Mouse (Mus musculus) hindbrain, embryonic 15.5 days (tissue): ENCODE data around the gene Eif2b5. TPM values are rescaled to one million over a fixed set of nuclear protein-coding genes. Genes with fewer than 3 reads are reported as not detected.

Experiments used
- ATAC-seq: fragments of 200-750 bp; cut with Nextera tagmentation; 2 replicates; pipeline ENCODE4 v1.8.0; 2017; ENCODE audit warnings: low read depth, moderate number of reproducible peaks, moderate TSS enrichment; ENCODE audit not compliant: low FRiP score
- H3K27ac ChIP-seq: fragments of 300-500 bp; sonication (generic); replicated peaks from 2 replicates; pipeline ENCODE4 v1.5.1; 2015; ENCODE audit warnings: mild to moderate bottlenecking, inconsistent platforms
- H3K27me3 ChIP-seq: fragments of 300-500 bp; sonication (generic); 2 replicates; pipeline ENCODE4 v1.6.1; 2015; ENCODE audit warnings: control low read depth, inconsistent platforms
- H3K36me3 ChIP-seq: fragments of 300-500 bp; sonication (generic); 2 replicates; pipeline ENCODE4 v1.6.1; 2015; ENCODE audit warnings: control low read depth, inconsistent platforms
- H3K4me1 ChIP-seq: fragments of 300-500 bp; sonication (generic); replicated peaks from 2 replicates; pipeline ENCODE4 v1.6.1; 2015; ENCODE audit warnings: control low read depth, inconsistent platforms
- H3K4me2 ChIP-seq: fragments of 300-500 bp; sonication (generic); 2 replicates; pipeline ENCODE4 v1.6.1; 2015; ENCODE audit warnings: moderate library complexity, mild to moderate bottlenecking, inconsistent platforms
- H3K4me3 ChIP-seq: fragments of 300-500 bp; sonication (generic); 2 replicates; pipeline ENCODE4 v1.5.1; 2015; ENCODE audit warnings: mild to moderate bottlenecking, inconsistent platforms
- H3K9ac ChIP-seq: fragments of 300-500 bp; sonication (generic); 2 replicates; pipeline ENCODE4 v1.6.1; 2015; ENCODE audit warnings: inconsistent platforms
- H3K9me3 ChIP-seq: fragments of 300-500 bp; sonication (generic); 2 replicates; pipeline ENCODE4 v1.6.1; 2016; ENCODE audit warnings: control low read depth, inconsistent platforms
- WGBS: fragments of 180-500 bp; shearing (Covaris S2); methylation state at CpG from one replicate; pipeline ENCODE4 v1.1.7; 2015; 5-methylcytosine and 5-hydroxymethylcytosine counted together
- polyA plus RNA-seq: library from polyadenylated mRNA; unstranded; fragments of >200 nt; fragmentation: Nextera tagmentation; extraction: Ambion mirVana; gene quantifications from 2 replicates; pipeline ENCODE4 v1.2.1, GENCODE M21; 2015

Gene Eif2b5
- polyA plus RNA-seq, 1 experiment from 2014 or later = 101 TPM

DNA sequence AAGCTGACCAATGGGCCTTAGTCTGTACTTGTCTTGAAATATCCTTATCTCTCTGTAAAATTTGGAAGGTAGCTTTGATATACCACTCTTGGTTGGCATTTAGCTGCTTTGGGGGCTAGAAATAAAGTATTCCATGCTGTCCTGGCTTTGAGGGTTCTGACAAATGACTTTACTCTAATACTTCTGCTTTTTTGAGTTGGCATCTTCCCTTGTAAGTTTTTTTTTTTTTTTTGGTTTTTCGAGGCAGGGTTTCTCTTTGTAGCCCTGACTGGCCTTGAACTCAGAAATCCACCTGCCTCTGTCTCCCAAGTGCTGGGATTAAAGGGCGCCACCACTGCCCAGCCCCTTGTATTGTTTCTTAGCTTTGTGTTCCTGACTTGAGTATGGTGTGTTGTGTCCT is 5.2 kb upstream of the Eif2b5 start:
- 74% methylated on average over 2 of the region's 2 CpGs for WGBS
- no peak overlapping the region for H3K4me3 ChIP-seq

GRCm38 (mm10) chr16:20496671-20497600 is 1.7 kb upstream of the Eif2b5 start:
- peaks cover 23% of the 10 kb centered on the region for H3K4me1 ChIP-seq
- H3K36me3 ChIP-seq = peaks cover 16% of the 10 kb centered on the region
- no peak overlapping the region for H3K27ac ChIP-seq
- WGBS = 20% methylated on average over 25 of the region's 25 CpGs
- no peaks in the 10 kb centered on the region for H3K9me3 ChIP-seq
- no peak overlapping the region for H3K9ac ChIP-seq
- no peaks in the 10 kb centered on the region for H3K27me3 ChIP-seq
- peak overlapping the region; percentile 28 for H3K4me3 ChIP-seq
- peak; percentile 29; the same call in 1 of the 2 replicates for ATAC-seq
- H3K4me2 ChIP-seq = peak overlapping the region; percentile 55

More for the DNA sequence above, 5.2 kb upstream of the Eif2b5 start:
- no peak overlapping the region for H3K27ac ChIP-seq
- no peak overlapping the region for H3K9ac ChIP-seq
- H3K4me1 ChIP-seq = peaks cover 14% of the 10 kb centered on the region
- no peaks in the 10 kb centered on the region for H3K27me3 ChIP-seq
- H3K36me3 ChIP-seq = no peaks in the 10 kb centered on the region
- no peak for ATAC-seq
- no peaks in the 10 kb centered on the region for H3K9me3 ChIP-seq
- no peak overlapping the region for H3K4me2 ChIP-seq

- no peaks in the 10 kb centered on the region for H3K9me3 ChIP-seq
Measured at GRCm38 (mm10) chr16:20497980-20498676, 489 bp upstream of the Eif2b5 start.

DNA sequence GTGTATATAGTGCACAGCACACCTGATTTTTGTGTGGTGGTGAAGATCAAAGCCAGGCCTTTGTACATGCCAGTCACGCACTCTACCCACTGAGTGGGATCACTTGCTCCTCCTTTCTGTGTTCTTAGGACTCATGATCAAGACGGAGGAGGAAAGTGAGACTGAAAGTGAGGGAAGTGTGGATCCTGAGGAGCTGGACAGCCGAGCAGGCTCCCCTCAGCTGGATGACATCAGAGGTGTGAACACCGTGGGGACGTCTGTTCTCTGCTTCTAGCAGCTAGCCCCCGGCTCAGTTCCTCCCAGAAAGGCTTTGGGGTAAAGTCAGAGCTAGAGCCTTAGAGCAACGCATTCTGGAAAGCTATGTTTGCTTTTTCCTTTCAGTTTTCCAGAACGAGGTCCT is 7.4 kb downstream of the Eif2b5 start:
- Histone ChIP-seq H3K9me3 (no peaks in the 10 kb centered on the region), H3K27me3 (no peaks in the 10 kb centered on the region), H3K4me1 (no peaks in the 10 kb centered on the region), H3K27ac (no peak overlapping the region), H3K4me2 (no peak overlapping the region), H3K9ac (no peak overlapping the region), H3K4me3 (no peak overlapping the region), H3K36me3 (peaks cover 97% of the 10 kb centered on the region)
- no peak for ATAC-seq
- WGBS = 91% methylated on average over 8 of the region's 8 CpGs

More at GRCm38 (mm10) chr16:20497980-20498676, 489 bp upstream of the Eif2b5 start:
- 12% methylated on average over 16 of the region's 16 CpGs for WGBS
- Histone ChIP-seq H3K36me3 (peaks cover 27% of the 10 kb centered on the region), H3K27me3 (no peaks in the 10 kb centered on the region), H3K27ac (peak overlapping the region; percentile 80), H3K4me1 (peaks cover 23% of the 10 kb centered on the region), H3K4me3 (peak overlapping the region; percentile 71), H3K4me2 (peak overlapping the region; percentile 72), H3K9ac (peak overlapping the region; percentile 80)
- peak; percentile 13 for ATAC-seq

- 91% methylated on average over 3 of the region's 3 CpGs for WGBS
- Histone ChIP-seq H3K9me3 (no peaks in the 10 kb centered on the region), H3K4me3 (no peak overlapping the region), H3K27ac (no peak overlapping the region), H3K36me3 (peaks cover 71% of the 10 kb centered on the region), H3K9ac (no peak overlapping the region), H3K27me3 (no peaks in the 10 kb centered on the region), H3K4me1 (no peaks in the 10 kb centered on the region), H3K4me2 (no peak overlapping the region)
- ATAC-seq = no peak
Measured at GRCm38 (mm10) chr16:20509349-20509748, 10.7 kb downstream of the Eif2b5 start.

DNA sequence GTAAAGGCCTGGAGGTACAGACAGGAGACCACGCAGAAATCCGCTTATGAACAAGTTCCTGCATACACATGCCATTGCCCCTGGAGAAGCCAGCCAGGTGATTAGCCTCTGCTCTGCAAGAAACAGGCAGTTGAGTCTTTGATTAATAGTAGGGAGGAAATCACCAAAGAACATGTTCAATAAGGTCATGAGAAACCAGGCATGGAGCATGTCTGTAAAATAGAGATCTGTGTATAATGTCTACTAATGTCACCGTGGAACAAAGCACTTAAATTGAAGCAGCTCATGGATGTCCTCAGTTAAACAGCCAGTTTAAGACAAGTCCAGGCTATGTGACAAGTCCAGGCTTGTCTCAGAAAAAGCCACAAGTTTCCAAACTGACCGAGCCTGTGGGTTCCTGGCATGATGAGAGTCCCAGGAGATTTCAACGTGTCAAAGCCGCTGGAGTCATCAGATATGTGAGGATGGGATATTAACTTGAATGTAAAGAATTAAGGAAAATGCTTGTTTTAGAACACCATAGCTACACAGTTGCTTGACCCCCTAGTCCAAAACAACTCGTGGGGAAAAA is 12.7 kb downstream of the Eif2b5 start:
- Histone ChIP-seq H3K9me3 (no peaks in the 10 kb centered on the region), H3K9ac (no peak overlapping the region), H3K4me1 (peaks cover 6% of the 10 kb centered on the region), H3K36me3 (peaks cover 52% of the 10 kb centered on the region), H3K27ac (no peak overlapping the region), H3K27me3 (no peaks in the 10 kb centered on the region), H3K4me2 (no peak overlapping the region), H3K4me3 (no peak overlapping the region)
- no peak for ATAC-seq
- WGBS = 92% methylated on average over 7 of the region's 7 CpGs

DNA sequence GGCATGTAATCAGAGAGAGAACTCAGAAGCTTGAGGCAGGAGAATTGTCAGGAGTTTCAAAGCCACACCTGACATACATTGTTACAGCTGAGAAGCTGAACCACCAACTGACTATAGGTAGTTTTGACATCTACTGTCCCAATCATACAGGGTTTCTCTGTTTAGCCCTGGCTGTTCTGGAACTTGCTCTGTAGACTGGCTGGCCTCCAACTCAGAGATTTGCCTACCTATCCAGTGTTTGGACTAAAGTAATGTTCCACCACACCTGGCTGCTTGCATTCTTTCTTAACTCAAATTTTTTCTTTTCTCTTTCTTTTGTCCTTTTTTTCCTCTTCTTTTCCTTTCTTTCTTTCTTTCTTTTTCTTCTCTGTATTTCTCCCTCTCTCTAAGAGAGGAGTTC is 17.4 kb downstream of the Eif2b5 start:
- Histone ChIP-seq H3K4me2 (peak overlapping the region; percentile 71), H3K27ac (peak overlapping the region; percentile 94), H3K9me3 (no peaks in the 10 kb centered on the region), H3K4me1 (peaks cover 35% of the 10 kb centered on the region), H3K27me3 (no peaks in the 10 kb centered on the region), H3K4me3 (peak overlapping the region; percentile 95), H3K9ac (peak overlapping the region; percentile 97), H3K36me3 (peaks cover 7% of the 10 kb centered on the region)
- no peak for ATAC-seq

GRCm38 (mm10) chr16:20516726-20517201 is 18.1 kb downstream of the Eif2b5 start, which contains the start of gene Dvl3:
Gene Dvl3, plus strand, starts transcription at chr16:20516982.
- Histone ChIP-seq H3K9ac (peak within 1 kb of the TSS; percentile 97), H3K4me3 (peak within 1 kb of the TSS; percentile 95), H3K27ac (peak within 1 kb of the TSS; percentile 94), H3K27me3 (no peaks in the 10 kb centered on the region), H3K36me3 (0 out of 2 replicates have a peak, but pooled peaks cover 3% of the 10 kb centered on the region), H3K4me1 (peaks cover 35% of the 10 kb centered on the region), H3K4me2 (peak within 1 kb of the TSS; percentile 71), H3K9me3 (no peaks in the 10 kb centered on the region)
- ATAC-seq = peak; percentile 95
- 0% methylated on average over 55 of the region's 55 CpGs for WGBS

DNA sequence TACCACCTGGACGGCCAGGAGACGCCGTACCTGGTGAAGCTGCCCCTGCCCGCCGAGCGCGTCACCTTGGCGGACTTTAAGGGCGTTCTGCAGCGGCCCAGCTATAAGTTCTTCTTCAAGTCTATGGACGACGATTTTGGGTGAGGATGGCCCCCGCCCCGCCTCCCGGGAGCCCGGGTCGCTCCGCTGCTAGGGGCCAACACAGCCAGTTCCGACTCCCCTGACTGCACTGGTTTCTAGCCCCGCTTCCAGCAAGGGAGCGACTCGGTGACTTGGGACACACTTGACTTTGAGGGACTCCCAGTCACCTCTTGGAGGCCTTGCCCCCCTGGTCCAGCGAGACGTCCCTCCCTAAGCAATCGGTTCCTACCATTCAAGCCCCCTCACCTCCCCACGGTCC is 18.6 kb downstream of the Eif2b5 start:
- H3K9ac ChIP-seq = peak overlapping the region; percentile 97
- H3K9me3 ChIP-seq = no peaks in the 10 kb centered on the region
- under 1% methylated on average over 26 of the region's 26 CpGs for whole genome bisulfite sequencing
- H3K36me3 ChIP-seq = 0 out of 2 replicates have a peak, but pooled peaks cover 4% of the 10 kb centered on the region
- no peak; the same call in 1 of the 2 replicates for ATAC-seq
- peak overlapping the region; percentile 94 for H3K27ac ChIP-seq
- peaks cover 35% of the 10 kb centered on the region for H3K4me1 ChIP-seq
- no peaks in the 10 kb centered on the region for H3K27me3 ChIP-seq
- H3K4me2 ChIP-seq = peak overlapping the region; percentile 71
- peak overlapping the region; percentile 95 for H3K4me3 ChIP-seq

DNA sequence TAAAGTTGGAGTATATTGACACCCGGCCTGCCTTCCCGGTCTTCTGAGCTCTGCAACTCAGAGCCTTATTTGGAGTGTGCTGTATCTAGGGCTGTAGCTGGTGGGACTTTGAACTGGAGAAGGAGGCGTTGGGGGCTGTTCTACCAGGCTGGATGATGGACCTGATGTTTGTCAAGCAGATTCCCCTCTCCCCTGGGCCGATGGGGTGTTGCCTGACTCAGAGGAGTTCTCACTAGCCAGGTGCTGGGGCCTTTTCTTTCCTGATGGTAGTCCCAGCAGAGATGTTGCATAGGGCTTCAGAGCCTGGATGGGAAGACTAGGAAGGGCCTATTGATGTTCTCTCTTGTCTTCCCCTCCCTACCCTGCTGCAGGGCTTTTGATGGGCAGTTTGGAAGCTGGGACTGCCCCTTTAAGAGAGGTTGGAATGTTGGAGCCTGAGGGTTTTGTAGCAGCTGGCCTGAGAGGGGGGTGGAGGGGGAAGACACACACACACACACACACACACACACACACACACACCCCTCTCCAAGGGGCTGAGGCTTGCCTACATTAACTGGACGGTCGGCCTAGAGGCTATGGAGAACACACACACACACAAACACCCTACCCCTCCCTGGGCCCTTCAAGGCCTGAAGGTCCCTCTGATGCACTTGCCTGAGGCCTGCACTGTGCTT is 19.2 kb downstream of the Eif2b5 start:
- Histone ChIP-seq H3K4me3 (peak overlapping the region; percentile 95), H3K27me3 (no peaks in the 10 kb centered on the region), H3K4me1 (peaks cover 35% of the 10 kb centered on the region), H3K27ac (peak overlapping the region; percentile 94), H3K9me3 (no peaks in the 10 kb centered on the region), H3K4me2 (peak overlapping the region; percentile 71), H3K9ac (peak overlapping the region; percentile 97), H3K36me3 (0 out of 2 replicates have a peak, but pooled peaks cover 4% of the 10 kb centered on the region)
- WGBS = 3% methylated on average over 6 of the region's 6 CpGs
- peak; percentile 28 for ATAC-seq

DNA sequence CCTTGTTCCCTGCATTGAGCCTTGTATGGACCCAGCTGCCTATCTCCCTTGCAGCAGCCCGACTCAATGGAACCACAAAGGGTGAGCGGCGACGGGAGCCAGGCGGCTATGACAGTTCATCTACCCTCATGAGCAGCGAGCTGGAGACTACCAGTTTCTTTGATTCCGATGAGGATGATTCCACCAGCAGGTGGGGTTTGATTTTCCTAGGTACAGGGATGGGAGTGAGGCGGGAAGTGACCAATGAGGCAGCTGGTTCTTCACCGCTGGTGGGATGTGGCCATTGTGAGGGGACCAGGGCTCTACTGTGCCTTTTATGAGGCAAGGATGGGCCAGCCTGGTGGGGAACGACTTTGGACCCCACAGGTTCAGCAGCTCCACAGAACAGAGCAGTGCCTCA is 25.3 kb downstream of the Eif2b5 start:
- H3K9ac ChIP-seq = no peak overlapping the region
- peaks cover 16% of the 10 kb centered on the region for H3K4me1 ChIP-seq
- WGBS = 84% methylated on average over 10 of the region's 10 CpGs
- H3K36me3 ChIP-seq = peaks cover 61% of the 10 kb centered on the region
- H3K9me3 ChIP-seq = no peaks in the 10 kb centered on the region
- H3K27ac ChIP-seq = no peak overlapping the region
- ATAC-seq = no peak
- no peak overlapping the region for H3K4me2 ChIP-seq
- no peaks in the 10 kb centered on the region for H3K27me3 ChIP-seq
- H3K4me3 ChIP-seq = no peak overlapping the region
